Mouse (Mus musculus): ENCODE results near the gene Zswim5. TPM values are rescaled to one million over a fixed set of nuclear protein-coding genes. Genes with fewer than 3 reads are reported as not detected.
A peak's percentile ranks its signal among the peaks of the same experiment; 100 is the strongest.
"Not testable (repeated sequence)": the region's sequence is repeated elsewhere in the genome, so short reads cannot be mapped to it uniquely, and the experiment has no call there.

Gene Zswim5
- 10.2 TPM in 2 replicates for polyA plus RNA-seq (2012; rRNA removed)

GRCm38 (mm10) chr4:116876995-116877728 is at the start of gene Zswim5:
Gene Zswim5 (plus strand): TSS chr4:116877376.
- DNase-seq: peak; percentile 87 to 89
- peak within 1 kb of the TSS; percentile 82 for H3K4me3 ChIP-seq (replicated peaks; ENCODE audit: insufficient read depth, low read depth, low read length)
- no peaks in the 10 kb centered on the region for H3K27me3 ChIP-seq (ENCODE audit: control insufficient read depth, insufficient read depth, low read length)
- H3K4me1 ChIP-seq (ENCODE audit: control insufficient read depth, insufficient read depth, low read length): no peaks in the 10 kb centered on the region
- H3K27ac ChIP-seq (ENCODE audit: insufficient read depth, low read length): peak within 1 kb of the TSS; percentile 79
- WGBS: 1% methylated on average over 104 of the region's 104 CpGs
- TF ChIP-seq POLR2A (IDR thresholded peaks at IDR 0.05; ENCODE audit: borderline replicate concordance, insufficient read depth, low read length) (peak; percentile 43; the same call in 1 of the 2 replicates), CTCF (IDR thresholded peaks at IDR 0.05; ENCODE audit: borderline replicate concordance, insufficient read depth, low read depth, low read length) (no peak)

GRCm38 (mm10) chr4:116827819-116828218 is 49.4 kb upstream of the Zswim5 start:
- no peak overlapping the region for H3K27ac ChIP-seq (ENCODE audit: insufficient read depth, low read length)
- H3K27me3 ChIP-seq (ENCODE audit: control insufficient read depth, insufficient read depth, low read length): no peaks in the 10 kb centered on the region
- TF ChIP-seq POLR2A (IDR thresholded peaks at IDR 0.05; ENCODE audit: borderline replicate concordance, insufficient read depth, low read length) (no peak), CTCF (IDR thresholded peaks at IDR 0.05; ENCODE audit: borderline replicate concordance, insufficient read depth, low read depth, low read length) (peak; percentile 81)
- 1% methylated on average over 4 of the region's 4 CpGs for WGBS
- peaks cover 3% of the 10 kb centered on the region; the same call in 1 of the 2 replicates for H3K4me1 ChIP-seq (ENCODE audit: control insufficient read depth, insufficient read depth, low read length)
- DNase-seq: peak; percentile 40 to 73
- no peak overlapping the region for H3K4me3 ChIP-seq (replicated peaks; ENCODE audit: insufficient read depth, low read depth, low read length)

GRCm38 (mm10) chr4:116829364-116830069 is 47.7 kb upstream of the Zswim5 start:
- H3K4me1 ChIP-seq (ENCODE audit: control insufficient read depth, insufficient read depth, low read length): peaks cover 3% of the 10 kb centered on the region; the same call in 1 of the 2 replicates
- no peak overlapping the region for H3K27ac ChIP-seq (ENCODE audit: insufficient read depth, low read length)
- H3K4me3 ChIP-seq (replicated peaks; ENCODE audit: insufficient read depth, low read depth, low read length): no peak overlapping the region
- WGBS: 65% methylated on average over 6 of the region's 6 CpGs
- DNase-seq: no peak
- no peaks in the 10 kb centered on the region for H3K27me3 ChIP-seq (ENCODE audit: control insufficient read depth, insufficient read depth, low read length)
- TF ChIP-seq CTCF (IDR thresholded peaks at IDR 0.05; ENCODE audit: borderline replicate concordance, insufficient read depth, low read depth, low read length) (no peak), POLR2A (IDR thresholded peaks at IDR 0.05; ENCODE audit: borderline replicate concordance, insufficient read depth, low read length) (no peak)

- Histone ChIP-seq H3K4me3 (replicated peaks; ENCODE audit: insufficient read depth, low read depth, low read length) (no peak overlapping the region), H3K4me1 (ENCODE audit: control insufficient read depth, insufficient read depth, low read length) (peaks cover 3% of the 10 kb centered on the region; the same call in 1 of the 2 replicates), H3K27me3 (ENCODE audit: control insufficient read depth, insufficient read depth, low read length) (no peaks in the 10 kb centered on the region), H3K27ac (ENCODE audit: insufficient read depth, low read length) (no peak overlapping the region)
- DNase-seq: no peak
- TF ChIP-seq POLR2A (IDR thresholded peaks at IDR 0.05; ENCODE audit: borderline replicate concordance, insufficient read depth, low read length): no peak
- no peak for TF ChIP-seq CTCF (IDR thresholded peaks at IDR 0.05; ENCODE audit: borderline replicate concordance, insufficient read depth, low read depth, low read length)
- 22% methylated on average over 6 of the region's 6 CpGs for WGBS
These were observed 47.2 kb upstream of the Zswim5 start for GRCm38 (mm10) chr4:116830070-116830368.

GRCm38 (mm10) chr4:116838999-116839398 is 38.2 kb upstream of the Zswim5 start:
- Histone ChIP-seq H3K27me3 (ENCODE audit: control insufficient read depth, insufficient read depth, low read length) (no peaks in the 10 kb centered on the region; the same call in 1 of the 2 replicates), H3K4me3 (replicated peaks; ENCODE audit: insufficient read depth, low read depth, low read length) (no peak overlapping the region), H3K4me1 (ENCODE audit: control insufficient read depth, insufficient read depth, low read length) (no peaks in the 10 kb centered on the region), H3K27ac (ENCODE audit: insufficient read depth, low read length) (no peak overlapping the region)
- no peak for DNase-seq
- 11% methylated on average over 2 of the region's 2 CpGs for WGBS
- no peak for TF ChIP-seq POLR2A (IDR thresholded peaks at IDR 0.05; ENCODE audit: borderline replicate concordance, insufficient read depth, low read length)
- TF ChIP-seq CTCF (IDR thresholded peaks at IDR 0.05; ENCODE audit: borderline replicate concordance, insufficient read depth, low read depth, low read length): no peak

DNA sequence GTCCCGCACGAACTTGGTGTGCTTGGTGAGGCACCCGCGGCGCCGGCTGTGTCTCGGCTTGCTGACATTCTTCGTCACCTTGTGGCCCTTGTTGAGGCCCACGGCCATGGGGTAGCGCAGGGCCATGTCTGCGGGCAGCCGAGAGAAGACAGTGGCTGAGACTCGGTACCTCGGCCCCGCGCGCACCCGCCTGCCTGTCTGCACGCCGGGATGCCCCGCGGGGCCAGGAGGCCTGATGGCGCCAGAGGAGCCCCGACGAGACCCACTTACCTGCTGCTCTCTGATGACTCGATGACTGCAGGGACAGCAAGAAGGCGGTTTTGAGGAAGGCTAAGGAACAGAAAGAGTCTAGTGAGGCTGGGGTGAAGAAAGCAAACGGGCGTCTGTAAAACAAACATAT is 37.1 kb upstream of the Zswim5 start:
- DNase-seq; H3K27ac ChIP-seq (ENCODE audit: insufficient read depth, low read length); H3K4me1 ChIP-seq (ENCODE audit: control insufficient read depth, insufficient read depth, low read length); H3K27me3 ChIP-seq (ENCODE audit: control insufficient read depth, insufficient read depth, low read length); H3K4me3 ChIP-seq (replicated peaks; ENCODE audit: insufficient read depth, low read depth, low read length): not testable (repeated sequence)
- WGBS: 44% methylated on average over 25 of the region's 29 CpGs

DNA sequence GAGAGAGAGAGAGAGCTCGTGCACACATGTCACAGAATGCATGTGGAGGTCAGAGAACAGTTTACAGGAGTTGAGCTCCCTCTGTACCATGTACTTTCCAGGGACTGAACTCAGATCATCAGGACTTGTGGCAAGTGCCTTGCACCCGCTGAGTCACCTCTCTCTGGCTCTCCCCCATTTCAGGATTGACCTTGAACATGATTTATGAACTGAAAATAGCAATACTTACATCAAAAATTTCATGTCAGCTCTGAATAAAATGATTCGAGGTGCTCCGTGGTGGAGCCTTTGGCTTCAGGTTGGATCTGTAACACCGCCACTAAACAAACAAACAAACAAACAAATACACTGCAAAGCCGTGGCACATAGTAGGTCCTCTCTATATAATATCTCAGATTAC is 36.3 kb upstream of the Zswim5 start:
- TF ChIP-seq CTCF (IDR thresholded peaks at IDR 0.05; ENCODE audit: borderline replicate concordance, insufficient read depth, low read depth, low read length) (no peak), POLR2A (IDR thresholded peaks at IDR 0.05; ENCODE audit: borderline replicate concordance, insufficient read depth, low read length) (no peak)
- Histone ChIP-seq H3K4me3 (replicated peaks; ENCODE audit: insufficient read depth, low read depth, low read length) (no peak overlapping the region), H3K27me3 (ENCODE audit: control insufficient read depth, insufficient read depth, low read length) (no peaks in the 10 kb centered on the region; the same call in 1 of the 2 replicates), H3K4me1 (ENCODE audit: control insufficient read depth, insufficient read depth, low read length) (no peaks in the 10 kb centered on the region), H3K27ac (ENCODE audit: insufficient read depth, low read length) (no peak overlapping the region)
- 80% methylated on average over 6 of the region's 6 CpGs for whole genome bisulfite sequencing
- DNase-seq: no peak

- no peaks in the 10 kb centered on the region for H3K4me1 ChIP-seq (ENCODE audit: control insufficient read depth, insufficient read depth, low read length)
- 95% methylated on average over 3 of the region's 3 CpGs for WGBS
- TF ChIP-seq POLR2A (IDR thresholded peaks at IDR 0.05; ENCODE audit: borderline replicate concordance, insufficient read depth, low read length) (no peak), CTCF (IDR thresholded peaks at IDR 0.05; ENCODE audit: borderline replicate concordance, insufficient read depth, low read depth, low read length) (no peak)
These were observed 32.9 kb upstream of the Zswim5 start for GRCm38 (mm10) chr4:116844324-116844723.

More at GRCm38 (mm10) chr4:116844324-116844723, 32.9 kb upstream of the Zswim5 start:
- Histone ChIP-seq H3K27ac (ENCODE audit: insufficient read depth, low read length) (no peak overlapping the region), H3K27me3 (ENCODE audit: control insufficient read depth, insufficient read depth, low read length) (no peaks in the 10 kb centered on the region; the same call in 1 of the 2 replicates), H3K4me3 (replicated peaks; ENCODE audit: insufficient read depth, low read depth, low read length) (no peak overlapping the region)
- DNase-seq: no peak
